Mouse (Mus musculus): ENCODE data around the gene Flot1. TPM values are rescaled to one million over a fixed set of nuclear protein-coding genes. Genes with fewer than 3 reads are reported as not detected.
"Not testable (repeated sequence)": the region's sequence is repeated elsewhere in the genome, so short reads cannot be mapped to it uniquely, and the experiment has no call there.

Gene Flot1
- total RNA-seq, 2 experiments from 2014 or later: 127 to 158 TPM

DNA sequence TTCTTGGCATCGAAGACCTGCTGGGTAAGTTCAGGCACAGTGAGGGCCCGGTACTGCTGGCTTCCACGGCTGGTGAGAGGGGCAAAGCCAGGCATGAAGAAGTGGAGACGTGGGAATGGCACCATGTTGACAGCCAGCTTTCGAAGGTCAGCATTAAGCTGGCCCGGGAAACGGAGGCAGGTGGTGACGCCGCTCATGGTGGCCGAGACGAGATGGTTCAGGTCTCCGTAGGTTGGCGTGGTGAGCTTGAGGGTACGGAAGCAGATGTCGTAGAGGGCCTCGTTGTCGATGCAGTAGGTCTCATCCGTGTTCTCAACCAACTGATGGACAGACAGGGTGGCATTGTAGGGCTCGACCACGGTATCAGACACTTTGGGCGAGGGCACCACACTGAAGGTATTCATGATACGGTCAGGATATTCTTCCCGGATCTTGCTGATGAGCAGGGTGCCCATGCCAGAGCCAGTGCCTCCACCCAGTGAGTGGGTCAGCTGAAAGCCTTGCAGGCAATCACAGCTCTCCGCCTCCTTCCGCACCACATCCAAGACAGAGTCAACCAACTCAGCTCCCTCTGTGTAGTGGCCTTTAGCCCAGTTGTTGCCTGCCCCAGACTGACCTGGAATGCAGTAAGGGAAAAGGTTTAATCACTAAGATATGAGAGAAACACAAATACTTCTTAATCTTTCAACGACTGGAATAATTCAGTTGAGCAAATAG lies 12.6 kb downstream of the Flot1 start:
- peak; percentile 20 to 42 for DNase-seq (ENCODE audit: low spot score in 2 of 2)

DNA sequence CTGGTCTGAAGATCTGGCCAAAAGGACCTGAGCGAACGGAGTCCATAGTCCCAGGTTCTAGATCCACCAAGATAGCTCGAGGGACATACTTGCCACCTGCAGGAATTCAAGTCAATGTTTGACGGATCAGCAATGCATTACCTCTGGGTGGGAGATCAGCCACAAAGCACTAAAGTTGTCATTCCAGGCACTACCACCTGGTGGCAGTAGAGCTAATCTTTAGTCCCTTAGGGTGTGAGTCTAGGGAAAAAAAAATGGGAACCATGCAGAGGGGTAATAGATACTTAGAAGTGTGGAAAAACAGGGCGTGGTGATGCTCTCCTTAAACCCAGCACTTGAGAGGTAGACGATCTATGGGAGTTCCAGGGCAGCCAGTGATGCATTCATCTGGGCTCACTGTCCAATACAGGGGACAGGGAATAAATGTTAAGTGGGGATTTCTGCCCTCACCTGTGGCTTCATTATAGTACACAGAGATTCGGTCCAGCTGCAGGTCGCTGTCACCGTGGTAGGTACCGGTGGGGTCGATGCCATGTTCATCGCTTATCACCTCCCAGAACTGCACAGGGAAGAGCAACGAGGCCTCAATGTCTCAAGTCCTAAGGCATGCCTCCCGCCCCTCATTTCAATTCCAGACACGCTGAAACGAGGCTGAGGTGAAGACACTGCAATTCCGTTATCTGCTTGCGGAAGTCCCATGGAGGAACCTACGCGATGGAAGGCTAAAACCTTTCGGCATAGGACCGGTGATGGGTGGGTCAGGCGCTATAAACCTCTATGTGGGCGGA lies 13.3 kb downstream of the Flot1 start:
- DNase-seq (ENCODE audit: low spot score in 2 of 2): peak; percentile 88 to 93

DNA sequence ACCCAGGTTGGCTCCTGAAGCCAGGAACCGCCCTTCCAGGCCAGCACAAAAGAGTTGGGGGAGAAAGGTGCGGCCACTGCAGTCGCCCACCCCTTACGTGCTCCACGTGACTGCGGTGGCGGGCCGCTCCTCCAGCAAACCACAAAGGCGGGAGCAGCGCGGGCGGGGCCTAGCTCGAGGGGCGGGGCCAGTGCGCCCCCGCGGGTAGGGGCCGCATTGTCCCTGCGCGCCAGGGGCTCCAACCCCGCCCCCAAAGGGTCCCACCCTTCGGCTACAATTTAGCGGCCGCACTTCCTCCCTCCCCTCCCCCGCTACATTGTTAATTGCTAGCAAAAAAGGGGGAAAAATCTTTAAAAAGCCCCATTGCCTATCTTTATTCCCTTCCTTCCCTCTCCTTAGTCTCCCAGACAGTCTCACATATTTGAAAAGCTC lies 14.0 kb downstream of the Flot1 start:
- DNase-seq (ENCODE audit: low spot score in 2 of 2): peak; percentile 78 to 84

GRCm38 (mm10) chr17:35837487-35837886 lies 14.5 kb downstream of the Flot1 start:
- peak; percentile 30 to 44 for DNase-seq (ENCODE audit: low spot score in 2 of 2)

GRCm38 (mm10) chr17:35838122-35838544 lies 15.1 kb downstream of the Flot1 start, which contains the start of gene Tubb5:
TSS of gene Tubb5 (minus strand) at chr17:35838306.
- DNase-seq (ENCODE audit: low spot score in 2 of 2): peak; percentile 95 to 98

- no peak for DNase-seq (ENCODE audit: low spot score in 2 of 2)
These were observed 15.5 kb downstream of the Flot1 start for GRCm38 (mm10) chr17:35838570-35838969.

DNA sequence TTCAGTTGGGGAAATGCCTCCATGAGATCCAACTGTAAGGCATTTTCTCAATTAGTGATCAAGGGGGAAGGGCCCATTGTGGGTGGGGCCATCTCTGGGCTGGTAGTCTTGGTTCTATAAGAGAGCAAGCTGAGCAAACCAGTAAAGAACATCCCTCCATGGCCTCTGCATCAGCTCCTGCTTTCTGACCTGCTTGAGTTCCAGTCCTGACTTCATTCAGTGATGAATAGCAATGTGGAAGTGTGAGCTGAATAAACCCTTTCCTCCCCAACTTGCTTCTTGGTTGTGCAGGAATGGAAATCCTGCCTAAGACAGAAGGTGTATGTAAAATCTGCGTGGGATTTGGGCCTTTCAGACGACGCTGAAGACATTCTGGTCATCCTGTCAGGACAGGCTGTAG lies 16.0 kb downstream of the Flot1 start:
- DNase-seq (ENCODE audit: low spot score in 2 of 2): not testable (repeated sequence)

GRCm38 (mm10) chr17:35840561-35840960 lies 17.5 kb downstream of the Flot1 start:
- DNase-seq (ENCODE audit: low spot score in 2 of 2): no peak

- DNase-seq (ENCODE audit: low spot score in 2 of 2): peak; percentile 99
These were observed 18.3 kb downstream of the Flot1 start, which contains the start of gene Mdc1 for GRCm38 (mm10) chr17:35841076-35841950. TSS of gene Mdc1 (plus strand) at chr17:35841515.

GRCm38 (mm10) chr17:35842006-35842405 lies 19.0 kb downstream of the Flot1 start:
- DNase-seq (ENCODE audit: low spot score in 2 of 2): no peak

DNA sequence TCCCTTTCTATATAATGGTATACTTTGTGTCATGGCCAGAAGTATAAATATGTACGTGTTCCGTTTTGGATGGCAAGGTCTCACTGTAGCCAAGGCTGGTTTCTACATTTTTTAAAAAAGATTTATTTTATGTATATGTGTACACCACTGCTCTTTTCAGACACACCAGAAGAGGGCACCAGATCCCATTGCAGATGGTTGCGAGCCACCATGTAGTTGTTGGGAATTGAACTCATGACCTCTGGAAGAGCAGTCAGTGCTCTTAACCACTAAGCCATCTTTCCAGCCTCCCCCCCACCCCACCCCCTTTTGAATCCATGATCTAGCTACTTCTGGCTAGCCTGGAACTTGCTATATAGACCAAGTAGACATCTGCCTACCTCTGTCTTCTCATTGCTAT lies 20.5 kb downstream of the Flot1 start:
- DNase-seq (ENCODE audit: low spot score in 2 of 2): no peak

GRCm38 (mm10) chr17:35848112-35848511 lies 25.1 kb downstream of the Flot1 start:
- peak; percentile 44 to 52 for DNase-seq (ENCODE audit: low spot score in 2 of 2)

DNA sequence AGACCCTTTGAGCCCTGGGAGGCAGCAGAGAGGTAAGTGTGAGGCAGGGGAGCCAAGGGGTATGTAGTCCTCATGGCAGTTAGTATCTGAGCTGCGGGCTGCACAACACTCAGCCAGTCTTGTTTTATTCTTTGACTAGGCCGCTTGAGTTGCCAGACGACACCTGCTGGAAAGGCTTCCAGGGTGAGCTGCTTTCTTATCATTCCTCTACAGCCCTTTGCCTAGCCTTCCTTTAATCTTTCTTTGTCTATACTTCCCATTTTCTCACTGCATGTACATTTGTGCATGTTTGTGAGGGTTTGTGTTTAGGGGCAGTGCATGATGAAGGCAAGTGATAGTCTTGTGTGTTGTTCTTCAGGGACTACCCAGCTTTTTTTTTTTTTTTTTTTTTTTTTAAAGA lies 27.9 kb downstream of the Flot1 start:
- DNase-seq (ENCODE audit: low spot score in 2 of 2): no peak

DNA sequence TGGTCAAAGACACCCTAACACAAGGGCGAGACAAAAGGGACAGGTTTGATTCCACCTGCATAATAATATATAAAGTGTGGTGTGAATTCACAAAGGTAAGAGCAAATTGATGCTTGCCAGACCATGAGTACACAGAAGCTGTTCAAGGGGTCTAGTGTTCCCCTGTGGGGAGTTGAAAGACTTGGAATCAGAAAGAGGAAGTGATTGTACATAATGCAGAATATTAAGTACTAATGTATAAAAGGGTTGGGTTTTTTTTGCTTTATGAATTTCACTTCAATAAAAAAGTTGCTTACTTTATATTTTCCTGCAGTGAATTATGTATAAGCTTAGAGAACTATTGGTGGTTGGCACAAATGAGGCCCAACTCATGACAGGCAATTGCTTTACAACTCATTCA lies 36.3 kb downstream of the Flot1 start:
- no peak for DNase-seq (ENCODE audit: low spot score in 2 of 2)

DNA sequence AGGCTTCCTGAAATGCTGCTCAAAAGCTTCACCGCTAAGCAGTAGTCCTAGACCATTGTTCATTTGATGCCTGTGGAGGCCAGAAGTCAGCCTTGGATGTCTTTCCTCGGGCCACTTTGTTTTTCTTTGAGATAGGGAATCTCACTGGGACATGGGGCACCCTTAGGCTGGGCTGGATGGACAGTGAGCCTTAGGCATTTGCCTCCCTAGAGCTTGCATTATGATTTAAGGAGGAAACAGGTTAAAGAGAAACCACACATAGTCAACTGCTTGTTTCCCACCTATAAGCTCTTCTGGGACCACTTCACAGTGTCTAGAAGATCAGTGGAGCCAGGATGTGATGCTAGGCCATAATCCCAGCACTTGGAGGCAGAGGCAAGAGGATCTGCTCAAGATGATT lies 36.8 kb downstream of the Flot1 start:
- DNase-seq (ENCODE audit: low spot score in 2 of 2): no peak

DNA sequence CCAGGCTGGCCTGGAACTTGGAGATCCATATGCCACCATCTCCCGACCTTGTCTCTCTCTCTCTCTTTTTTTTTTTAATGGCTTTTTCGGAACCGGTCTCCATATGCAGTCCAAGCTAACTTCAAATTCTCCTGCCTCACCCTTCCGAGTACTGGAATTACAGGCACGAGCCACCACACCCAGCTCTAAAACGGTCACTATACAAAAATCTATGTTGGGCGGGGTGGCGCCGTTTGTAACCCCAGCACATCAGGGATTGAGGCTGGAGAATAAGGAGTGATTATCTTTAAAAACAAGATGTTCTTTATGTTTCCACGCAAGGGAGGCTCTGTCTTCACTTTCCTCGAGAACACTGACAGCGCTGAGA lies 37.8 kb downstream of the Flot1 start:
- DNase-seq (ENCODE audit: low spot score in 2 of 2): no peak

DNA sequence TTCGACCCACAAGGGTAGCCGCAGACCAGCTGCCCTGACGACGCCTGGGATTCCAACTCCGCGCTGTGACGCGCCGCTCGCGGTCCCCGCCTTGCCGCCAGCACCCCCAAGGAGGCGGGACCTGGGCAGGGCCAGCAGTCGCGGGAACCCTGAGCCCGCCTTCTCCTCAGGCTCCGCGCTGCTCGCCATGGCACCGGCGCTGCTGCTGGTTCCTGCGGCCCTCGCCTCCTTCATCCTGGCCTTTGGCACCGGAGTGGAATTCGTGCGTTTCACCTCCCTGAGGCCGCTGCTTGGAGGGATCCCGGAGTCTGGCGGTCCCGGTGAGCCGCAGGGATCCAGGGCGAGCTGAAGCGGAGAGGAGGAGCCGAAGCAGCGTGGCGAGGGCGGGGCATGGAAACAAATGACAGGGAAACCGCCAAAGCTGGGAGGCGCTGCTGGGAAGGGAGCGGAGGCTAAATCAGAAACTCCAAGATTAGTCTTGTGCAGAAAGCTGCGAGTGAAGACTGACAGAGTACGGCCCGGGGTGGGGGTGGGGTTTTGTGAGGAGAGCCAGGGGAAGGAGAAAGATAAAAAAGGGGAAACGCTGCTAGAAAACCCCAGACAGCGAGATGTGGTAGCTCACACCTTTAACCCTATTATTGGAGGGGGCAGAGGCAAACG lies 38.3 kb downstream of the Flot1 start, which contains the start of gene Nrm:
TSS of gene Nrm (plus strand) at position 121 of the 660 bp plus-strand sequence.
- DNase-seq (ENCODE audit: low spot score in 2 of 2): peak; percentile 88 to 92

DNA sequence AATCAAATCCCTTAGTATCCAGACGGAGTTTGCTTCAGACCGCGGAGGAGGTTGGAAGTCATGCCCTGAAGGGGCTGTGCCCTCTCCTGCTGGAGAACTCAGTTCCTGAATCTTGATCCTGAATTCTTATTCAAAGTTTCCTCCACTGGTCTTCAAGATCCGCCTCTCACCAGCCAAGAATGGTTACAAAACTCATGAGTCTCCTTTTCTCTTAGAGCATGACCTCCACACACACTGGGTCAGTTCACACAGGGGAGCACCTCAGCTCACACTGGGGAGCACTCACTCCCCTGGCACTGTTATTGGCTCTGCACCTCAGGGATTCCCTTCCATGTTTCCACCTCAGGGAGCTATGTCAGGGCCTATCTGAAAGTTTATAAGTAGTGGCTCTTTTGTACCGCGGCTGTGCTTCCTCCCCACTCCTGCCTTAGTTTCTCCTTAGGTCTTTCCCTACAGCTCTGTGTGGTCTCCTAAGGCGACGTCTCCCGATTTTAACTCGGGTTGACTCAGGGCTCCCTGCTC lies 41.9 kb downstream of the Flot1 start:
- DNase-seq (ENCODE audit: low spot score in 2 of 2): no peak

DNA sequence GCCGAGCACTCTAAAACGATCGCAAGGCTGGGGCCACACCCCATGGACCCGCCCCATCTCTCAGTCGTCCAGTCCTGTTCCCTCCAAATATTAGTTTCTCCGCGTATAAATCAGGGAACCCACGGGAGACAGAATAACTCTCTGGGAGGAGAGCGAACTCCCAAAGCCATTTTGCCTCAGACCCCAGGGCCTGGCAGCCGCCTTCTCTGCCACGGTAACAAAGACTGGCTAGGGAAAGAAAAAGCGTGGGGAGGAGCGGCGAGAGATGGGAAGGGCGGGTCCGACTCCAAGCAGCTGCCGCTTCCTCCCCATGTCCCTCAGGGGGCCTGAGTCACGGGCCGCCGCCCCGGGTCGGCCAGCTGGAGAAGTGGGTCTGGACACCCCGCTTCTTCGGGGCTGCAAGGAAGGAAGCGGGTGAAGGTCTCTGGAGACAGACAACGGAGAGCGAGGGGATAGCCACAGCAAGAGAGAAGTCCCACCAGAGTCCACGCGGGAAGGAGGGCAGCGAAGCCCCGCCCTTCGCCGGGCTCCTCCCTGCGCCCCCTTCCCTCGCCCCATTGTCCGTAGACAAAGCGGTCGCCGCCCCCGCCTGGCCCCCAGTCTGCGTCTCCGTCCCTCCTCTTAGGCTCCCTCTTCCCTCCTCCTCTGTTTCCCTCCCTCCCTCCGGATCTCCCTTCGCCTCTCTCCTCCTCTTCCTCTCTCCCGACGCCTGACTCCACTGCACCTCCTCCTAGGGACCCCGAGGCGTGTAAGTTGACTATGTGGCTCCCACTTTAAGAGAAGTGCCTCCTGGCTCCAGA lies 42.7 kb downstream of the Flot1 start, which contains the start of gene Ppp1r18:
TSS of gene Ppp1r18 (plus strand) at position 113 of the 800 bp plus-strand sequence.
- no peak for DNase-seq (ENCODE audit: low spot score in 2 of 2)

Data from left cerebral cortex, adult 18-20 months (tissue).